Mouse (Mus musculus) embryonic facial prominence, embryonic 14.5 days (tissue): Measurements from ENCODE around the gene Gucy2c. TPM values are rescaled to one million over a fixed set of nuclear protein-coding genes. Genes with fewer than 3 reads are reported as not detected.
A peak's percentile ranks its signal among the peaks of the same experiment; 100 is the strongest.

Experiments used
- ATAC-seq: fragments of 200-750 bp; cut with Nextera tagmentation; 2 replicates; pipeline ENCODE4 v1.8.0; 2017; ENCODE audit warnings: low read depth, moderate number of reproducible peaks, moderate TSS enrichment
- DNase-seq: peaks from one replicate; pipeline ENCODE4 v3.0.0-alpha.2; 2015; ENCODE audit warnings: low spot score
- H3K27ac ChIP-seq: fragments of 300-500 bp; sonication (generic); replicated peaks from 2 replicates; pipeline ENCODE4 v1.5.1; 2014; ENCODE audit warnings: low read depth, mild to moderate bottlenecking, low read length, moderate library complexity
- H3K27me3 ChIP-seq: fragments of 300-500 bp; sonication (generic); replicated peaks from 2 replicates; pipeline ENCODE4 v1.6.1; 2014; ENCODE audit warnings: low read length; ENCODE audit not compliant: control insufficient read depth, insufficient read depth
- H3K36me3 ChIP-seq: fragments of 300-500 bp; sonication (generic); 2 replicates; pipeline ENCODE4 v1.6.1; 2014; ENCODE audit warnings: low read length, mixed read lengths; ENCODE audit not compliant: control insufficient read depth, insufficient read depth
- H3K4me1 ChIP-seq: fragments of 300-500 bp; sonication (generic); 2 replicates; pipeline ENCODE4 v1.6.1; 2014; ENCODE audit warnings: antibody characterized with exemption, low read length; ENCODE audit not compliant: control insufficient read depth, insufficient read depth
- H3K4me2 ChIP-seq: fragments of 300-500 bp; sonication (generic); 2 replicates; pipeline ENCODE4 v1.6.1; 2014; ENCODE audit warnings: low read depth, mild to moderate bottlenecking, low read length, moderate library complexity, mixed read lengths
- H3K4me3 ChIP-seq: fragments of 300-500 bp; sonication (generic); 2 replicates; pipeline ENCODE4 v1.5.1; 2014; ENCODE audit warnings: low read depth, mild to moderate bottlenecking, low read length
- H3K9ac ChIP-seq: fragments of 300-500 bp; sonication (generic); 2 replicates; pipeline ENCODE4 v1.6.1; 2014; ENCODE audit warnings: low read depth, mild to moderate bottlenecking, low read length, moderate library complexity, mixed read lengths
- H3K9me3 ChIP-seq: fragments of 300-500 bp; sonication (generic); 2 replicates; pipeline ENCODE4 v1.6.1; 2016; ENCODE audit warnings: low read length; ENCODE audit not compliant: control insufficient read depth
- WGBS: fragments of 180-500 bp; shearing (Covaris S2); extraction: QIAGEN DNeasy Blood & Tissue Kit; methylation state at CpG from one replicate; pipeline ENCODE4 v1.1.7; 2014; 5-methylcytosine and 5-hydroxymethylcytosine counted together
- polyA plus RNA-seq: library from polyadenylated mRNA; unstranded; fragments of >200 nt; fragmentation: Nextera tagmentation; extraction: Ambion mirVana; gene quantifications from 2 replicates; pipeline ENCODE4 v1.2.1, GENCODE M21; 2014

Gene Gucy2c
- polyA plus RNA-seq, 1 experiment from 2014 or later: 0.15 TPM

GRCm38 (mm10) chr6:136776392-136776791, 5.2 kb downstream of the Gucy2c start:
- no peak for ATAC-seq
- no peak overlapping the region for H3K27ac ChIP-seq
- no peak overlapping the region for H3K4me2 ChIP-seq
- no peak for DNase-seq
- H3K9me3 ChIP-seq: no peaks in the 10 kb centered on the region
- H3K9ac ChIP-seq: no peak overlapping the region
- no peaks in the 10 kb centered on the region for H3K27me3 ChIP-seq
- H3K36me3 ChIP-seq: no peaks in the 10 kb centered on the region
- H3K4me3 ChIP-seq: no peak overlapping the region
- no peaks in the 10 kb centered on the region for H3K4me1 ChIP-seq
- WGBS: 95% methylated on average over 1 of the region's 1 CpGs

- no peak overlapping the region for H3K9ac ChIP-seq
- no peaks in the 10 kb centered on the region for H3K36me3 ChIP-seq
- H3K4me3 ChIP-seq: no peak overlapping the region
- H3K4me1 ChIP-seq: no peaks in the 10 kb centered on the region
- H3K27ac ChIP-seq: no peak overlapping the region
- no peak overlapping the region for H3K4me2 ChIP-seq
- DNase-seq (no peak), ATAC-seq (no peak)
- 83% methylated on average over 7 of the region's 7 CpGs for WGBS
- no peaks in the 10 kb centered on the region for H3K9me3 ChIP-seq
- no peaks in the 10 kb centered on the region for H3K27me3 ChIP-seq
Observed at GRCm38 (mm10) chr6:136769859-136770258, 11.7 kb downstream of the Gucy2c start.

- H3K27ac ChIP-seq: no peak overlapping the region
- no peak overlapping the region for H3K9ac ChIP-seq
- WGBS: 80% methylated on average over 8 of the region's 8 CpGs
- no peaks in the 10 kb centered on the region for H3K9me3 ChIP-seq
- H3K4me1 ChIP-seq: no peaks in the 10 kb centered on the region
- no peak for ATAC-seq
- DNase-seq: no peak
- no peaks in the 10 kb centered on the region for H3K36me3 ChIP-seq
- no peak overlapping the region for H3K4me3 ChIP-seq
- H3K4me2 ChIP-seq: no peak overlapping the region
- H3K27me3 ChIP-seq: no peaks in the 10 kb centered on the region
Observed at GRCm38 (mm10) chr6:136769143-136769542, 12.4 kb downstream of the Gucy2c start.

- no peak overlapping the region for H3K4me3 ChIP-seq
- no peak overlapping the region for H3K4me2 ChIP-seq
- H3K27me3 ChIP-seq: no peaks in the 10 kb centered on the region
- no peaks in the 10 kb centered on the region for H3K36me3 ChIP-seq
- no peak overlapping the region for H3K27ac ChIP-seq
- no peaks in the 10 kb centered on the region for H3K9me3 ChIP-seq
- 88% methylated on average over 1 of the region's 1 CpGs for WGBS
- no peak for ATAC-seq
- H3K9ac ChIP-seq: no peak overlapping the region
- H3K4me1 ChIP-seq: no peaks in the 10 kb centered on the region
- peak; percentile 45 for DNase-seq
Observed at GRCm38 (mm10) chr6:136763912-136764311, 17.7 kb downstream of the Gucy2c start.

GRCm38 (mm10) chr6:136750567-136750966, 31.0 kb downstream of the Gucy2c start:
- ATAC-seq: no peak

GRCm38 (mm10) chr6:136745586-136745985, 36.0 kb downstream of the Gucy2c start:
- H3K9me3 ChIP-seq: no peaks in the 10 kb centered on the region
- no peaks in the 10 kb centered on the region for H3K4me1 ChIP-seq
- no peak overlapping the region for H3K4me2 ChIP-seq
- H3K27ac ChIP-seq: no peak overlapping the region
- H3K36me3 ChIP-seq: no peaks in the 10 kb centered on the region
- no peaks in the 10 kb centered on the region for H3K27me3 ChIP-seq
- ATAC-seq (no peak), DNase-seq (no peak)
- H3K4me3 ChIP-seq: no peak overlapping the region
- H3K9ac ChIP-seq: no peak overlapping the region
- WGBS: 67% methylated on average over 5 of the region's 5 CpGs

More at GRCm38 (mm10) chr6:136750567-136750966, 31.0 kb downstream of the Gucy2c start:
- H3K27ac ChIP-seq: no peak overlapping the region
- no peaks in the 10 kb centered on the region for H3K4me1 ChIP-seq
- DNase-seq: no peak
- H3K4me2 ChIP-seq: no peak overlapping the region
- no peaks in the 10 kb centered on the region for H3K9me3 ChIP-seq
- 80% methylated on average over 11 of the region's 11 CpGs for WGBS
- no peak overlapping the region for H3K4me3 ChIP-seq
- H3K9ac ChIP-seq: no peak overlapping the region
- no peaks in the 10 kb centered on the region for H3K36me3 ChIP-seq
- H3K27me3 ChIP-seq: no peaks in the 10 kb centered on the region

- H3K27ac ChIP-seq: no peak overlapping the region
- H3K4me2 ChIP-seq: no peak overlapping the region
- no peaks in the 10 kb centered on the region for H3K27me3 ChIP-seq
- 77% methylated on average over 7 of the region's 7 CpGs for WGBS
- no peak overlapping the region for H3K9ac ChIP-seq
- no peak overlapping the region for H3K4me3 ChIP-seq
- H3K9me3 ChIP-seq: no peaks in the 10 kb centered on the region
- no peaks in the 10 kb centered on the region for H3K36me3 ChIP-seq
- no peaks in the 10 kb centered on the region for H3K4me1 ChIP-seq
- ATAC-seq: no peak
- peak; percentile 19 for DNase-seq
Observed at GRCm38 (mm10) chr6:136743729-136744128, 37.8 kb downstream of the Gucy2c start.

- Histone ChIP-seq H3K9me3 (no peaks in the 10 kb centered on the region), H3K9ac (no peak overlapping the region), H3K27me3 (no peaks in the 10 kb centered on the region), H3K36me3 (no peaks in the 10 kb centered on the region), H3K4me2 (no peak overlapping the region), H3K4me1 (no peaks in the 10 kb centered on the region), H3K4me3 (no peak overlapping the region), H3K27ac (no peak overlapping the region)
- peak; percentile 83 for ATAC-seq
- DNase-seq: peak; percentile 92
- 38% methylated on average over 10 of the region's 10 CpGs for WGBS
Observed at GRCm38 (mm10) chr6:136742352-136743118, 39.0 kb downstream of the Gucy2c start.

- Histone ChIP-seq H3K9ac (no peak overlapping the region), H3K36me3 (no peaks in the 10 kb centered on the region), H3K27ac (no peak overlapping the region), H3K4me3 (no peak overlapping the region), H3K27me3 (no peaks in the 10 kb centered on the region), H3K9me3 (no peaks in the 10 kb centered on the region), H3K4me1 (no peaks in the 10 kb centered on the region), H3K4me2 (no peak overlapping the region)
- ATAC-seq (no peak), DNase-seq (no peak)
- WGBS: 83% methylated on average over 10 of the region's 10 CpGs
Observed at GRCm38 (mm10) chr6:136741281-136741680, 40.3 kb downstream of the Gucy2c start.
